Mouse (Mus musculus): Measurements from ENCODE around the gene Clic1.
A peak's percentile ranks its signal among the peaks of the same experiment; 100 is the strongest.
"Not testable (repeated sequence)": the region's sequence is repeated elsewhere in the genome, so short reads cannot be mapped to it uniquely, and the experiment has no call there.

Gene Clic1

DNA sequence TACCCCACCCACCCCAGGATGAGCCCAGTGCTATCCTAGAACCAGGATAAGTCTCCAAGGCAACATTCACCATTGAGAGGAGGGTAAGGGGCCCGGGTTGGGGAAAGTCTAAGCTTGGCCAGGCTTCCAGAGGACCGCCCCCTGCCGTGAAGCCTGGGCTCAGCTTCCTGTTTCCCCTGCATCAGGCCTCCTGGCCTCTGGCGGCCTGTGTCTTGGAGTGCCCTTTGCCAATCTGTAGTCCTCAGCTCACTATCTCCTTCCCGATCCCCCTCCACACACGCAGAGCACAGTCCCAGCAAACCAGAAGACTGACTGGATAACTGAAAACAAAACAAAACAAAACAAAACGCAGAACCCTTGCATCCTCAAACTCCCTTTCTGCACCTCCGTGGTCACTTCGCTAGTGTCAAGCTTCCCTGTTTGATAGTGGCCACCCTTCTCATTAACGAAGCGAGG, at the start of gene Clic1:
Gene Clic1, plus strand, starts transcription at position 406 of the 456 bp plus-strand sequence.
- peak; percentile 98 for DNase-seq

DNA sequence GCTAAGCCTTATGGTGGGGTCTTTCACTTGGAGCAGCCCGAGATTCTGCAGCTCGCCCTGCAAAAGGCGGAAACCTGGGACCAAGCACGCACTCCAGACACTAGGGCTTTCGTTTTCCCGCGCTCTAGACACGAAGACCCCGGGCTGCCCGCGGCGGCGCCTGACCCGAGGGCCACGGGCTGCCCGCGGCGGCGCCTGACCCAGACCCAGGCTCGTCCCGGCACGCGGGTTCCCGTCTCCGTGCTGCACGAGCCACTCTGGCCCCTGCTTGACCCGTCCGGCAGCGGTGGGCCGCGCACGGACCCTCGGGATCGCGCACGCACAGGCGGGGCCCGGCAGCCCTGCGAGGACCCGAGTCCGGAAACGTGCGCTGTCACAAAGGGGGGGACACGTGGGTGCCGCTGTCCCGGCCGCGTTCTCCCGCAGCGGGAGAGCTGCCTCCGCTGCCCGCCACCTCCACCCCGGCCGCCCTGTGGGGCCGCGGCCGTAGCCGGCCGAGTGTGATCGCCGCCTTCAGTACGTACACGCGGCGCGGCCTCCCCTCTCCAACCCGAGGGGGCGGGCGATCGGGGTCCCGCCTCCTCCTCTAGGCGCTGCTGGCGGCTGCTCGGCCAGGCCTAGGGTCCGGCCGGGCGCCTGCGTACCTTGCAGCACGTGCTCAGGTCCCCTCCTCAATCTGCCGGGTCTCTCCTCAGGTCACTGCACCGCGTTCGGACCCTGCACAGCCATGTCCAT, 48.9 kb upstream of the Clic1 start, which contains the start of gene Vars:
Gene Vars, plus strand, starts transcription at position 271 of the 735 bp plus-strand sequence.
- DNase-seq = peak; percentile 99

DNA sequence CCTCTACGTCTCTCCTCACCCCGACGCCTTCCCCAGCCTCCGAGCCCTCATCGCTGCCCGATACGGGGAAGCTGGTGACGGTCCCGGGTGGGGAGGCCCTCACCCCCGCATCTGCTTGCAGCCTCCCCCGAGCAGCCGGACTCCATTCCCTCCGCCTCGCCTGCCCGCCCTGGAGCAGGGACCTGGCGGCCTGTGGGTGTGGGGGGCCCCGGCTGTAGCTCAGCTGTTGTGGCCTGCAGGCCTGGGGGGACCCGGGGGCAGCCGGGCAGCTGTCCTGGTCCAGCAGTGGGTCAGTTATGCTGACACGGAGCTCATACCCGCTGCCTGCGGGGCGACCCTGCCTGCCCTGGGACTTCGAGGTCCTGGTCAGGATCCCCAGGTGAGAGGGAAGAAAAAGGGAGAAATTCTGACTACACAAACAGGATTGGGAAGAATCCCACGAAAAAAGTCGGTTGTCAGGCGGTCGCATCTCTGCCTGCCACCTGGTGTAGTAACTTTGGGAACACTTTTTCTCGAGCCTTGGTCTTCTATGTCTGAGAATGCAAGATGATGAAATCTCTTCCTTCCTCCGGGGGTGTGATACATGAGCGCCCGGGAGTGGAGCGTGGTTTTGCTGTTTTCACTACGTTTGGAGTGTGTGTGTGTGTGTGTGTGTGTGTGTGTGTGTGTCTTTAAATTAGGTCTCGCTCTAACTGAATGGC, 48.2 kb upstream of the Clic1 start:
- DNase-seq = no peak

DNA sequence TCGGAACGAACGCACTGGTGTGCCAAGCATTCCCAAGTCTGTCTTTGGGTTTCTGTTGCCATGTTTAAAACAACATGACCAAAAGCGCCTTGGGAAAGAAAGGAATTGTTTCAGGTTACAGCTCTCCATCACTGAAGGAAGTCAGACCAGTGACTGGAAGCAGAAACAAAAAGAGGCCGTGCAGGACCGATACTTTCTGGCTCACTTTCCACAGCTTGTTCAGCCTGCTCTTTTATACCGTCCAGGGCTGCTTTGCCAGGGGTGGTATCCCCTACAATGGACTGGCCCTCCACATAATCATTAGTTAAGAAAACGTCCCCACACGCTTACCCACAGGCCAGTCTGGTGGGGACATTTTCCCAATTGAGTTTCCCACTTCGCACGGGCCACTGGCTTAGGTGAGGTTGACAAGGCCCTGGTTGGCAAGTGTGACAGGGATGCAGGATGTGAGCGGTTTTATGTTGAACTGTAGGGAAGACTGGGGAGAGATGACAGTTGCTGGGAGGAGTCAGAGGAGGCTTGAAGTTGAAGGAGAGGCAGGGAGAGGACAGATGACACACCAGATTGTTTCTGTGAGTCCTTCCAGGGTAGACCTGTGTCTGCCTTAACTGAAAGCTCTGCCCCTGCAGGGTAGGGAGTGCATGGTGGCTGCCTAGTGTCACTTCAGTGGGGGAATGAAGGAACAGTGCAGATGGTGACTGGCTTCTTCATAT, 47.5 kb upstream of the Clic1 start:
- DNase-seq = peak; percentile 92

DNA sequence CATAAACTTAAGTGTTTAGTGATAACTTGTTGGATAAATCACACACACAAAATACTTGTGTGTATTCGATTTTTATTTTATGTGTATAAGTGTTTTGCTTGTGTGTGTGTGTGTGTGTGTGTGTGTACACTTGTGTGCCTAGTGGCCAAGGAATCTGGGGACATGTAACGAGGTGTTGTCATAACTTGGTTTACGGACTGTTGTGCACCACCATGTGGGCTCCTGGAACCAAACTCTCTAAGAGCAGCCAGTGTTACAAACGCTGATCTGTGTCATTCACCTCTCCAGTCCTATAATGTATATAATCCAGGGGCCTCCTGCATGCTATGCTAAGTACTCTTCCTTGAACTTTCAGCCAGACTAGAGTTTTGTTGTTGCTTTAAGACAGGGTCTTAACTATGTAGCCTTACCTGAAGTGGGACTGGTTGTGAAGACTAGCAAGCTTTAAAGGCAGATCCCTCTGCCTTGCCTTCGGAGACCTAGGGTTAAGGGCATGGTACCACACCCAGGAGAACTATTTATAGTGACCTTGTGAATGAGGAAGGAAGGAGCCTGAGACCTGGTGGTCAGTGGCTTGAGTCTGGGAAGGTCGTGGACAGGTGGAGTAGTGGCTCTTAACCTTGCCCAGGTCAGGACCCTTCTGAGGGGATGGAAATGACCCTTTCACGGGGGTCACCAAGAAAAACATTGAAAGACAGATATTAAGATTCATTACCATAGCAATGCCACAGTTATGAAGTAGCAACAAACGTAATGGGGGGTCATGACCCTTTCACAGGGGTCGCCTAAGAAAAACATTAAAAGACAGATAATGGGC, 46.5 kb upstream of the Clic1 start:
- DNase-seq = peak; percentile 86

DNA sequence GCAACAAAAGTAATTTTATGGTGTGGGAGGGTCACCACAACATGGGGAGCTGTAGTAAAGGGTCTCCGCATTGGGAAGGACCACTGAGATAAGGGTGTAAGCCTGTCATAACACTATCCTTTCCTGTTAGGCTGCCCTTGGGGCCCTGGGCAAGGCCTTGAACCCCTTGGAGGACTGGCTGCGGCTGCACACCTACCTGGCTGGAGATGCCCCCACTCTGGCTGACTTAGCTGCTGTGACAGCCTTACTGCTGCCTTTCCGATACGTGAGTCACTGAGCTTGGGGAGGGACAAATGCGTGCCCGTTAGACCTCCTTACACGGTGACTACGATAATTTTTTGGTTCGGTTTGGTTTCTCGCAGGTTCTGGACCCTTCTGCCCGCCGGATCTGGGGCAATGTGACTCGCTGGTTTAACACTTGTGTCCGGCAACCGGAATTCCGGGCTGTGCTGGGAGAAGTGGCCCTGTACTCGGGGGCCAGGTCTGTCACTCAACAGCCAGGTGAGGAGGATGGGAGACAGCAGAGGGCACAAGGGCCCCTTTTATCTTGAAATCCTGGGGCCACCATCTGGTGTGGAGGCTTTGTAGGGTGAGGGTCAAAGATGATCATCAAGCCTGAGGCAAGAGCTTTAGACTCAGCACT, 45.6 kb upstream of the Clic1 start:
- peak; percentile 85 for DNase-seq

DNA sequence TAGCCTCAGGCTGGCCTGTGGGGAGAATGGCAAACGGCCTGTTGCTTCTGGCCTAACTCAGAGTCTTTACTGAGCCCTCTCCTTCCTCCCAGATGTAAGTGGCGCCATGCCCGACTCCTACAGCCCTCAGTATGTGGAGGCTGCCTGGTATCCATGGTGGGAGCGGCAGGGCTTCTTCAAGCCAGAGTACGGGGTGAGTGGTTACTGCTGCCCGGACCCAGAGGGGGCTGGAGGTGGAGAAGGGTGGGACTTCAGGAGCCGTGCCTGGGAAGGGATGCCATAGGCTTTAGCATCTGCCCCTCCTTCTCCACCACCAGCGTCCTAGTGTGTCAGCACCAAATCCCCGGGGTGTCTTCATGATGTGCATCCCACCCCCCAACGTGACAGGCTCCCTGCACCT, 44.6 kb upstream of the Clic1 start:
- DNase-seq = peak; percentile 90

DNA sequence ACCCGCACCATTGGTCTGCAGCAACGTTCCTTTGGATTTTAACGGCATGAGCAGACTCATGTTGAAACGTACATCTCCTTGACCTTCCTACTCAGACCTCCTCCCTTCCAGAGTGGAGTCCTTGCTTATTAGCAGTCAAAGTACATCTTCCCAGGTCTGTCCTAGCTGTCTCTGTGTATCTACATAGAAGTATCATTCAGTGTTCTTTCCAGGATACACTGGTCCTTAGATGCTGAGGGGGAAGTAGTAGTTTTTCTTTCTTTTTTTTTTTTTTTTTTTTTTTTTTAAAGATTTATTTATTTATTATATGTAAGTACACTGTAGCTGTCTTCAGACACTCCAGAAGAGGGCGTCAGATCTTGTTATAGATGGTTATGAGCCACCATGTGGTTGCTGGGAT, 43.9 kb upstream of the Clic1 start:
- not testable (repeated sequence) for DNase-seq

DNA sequence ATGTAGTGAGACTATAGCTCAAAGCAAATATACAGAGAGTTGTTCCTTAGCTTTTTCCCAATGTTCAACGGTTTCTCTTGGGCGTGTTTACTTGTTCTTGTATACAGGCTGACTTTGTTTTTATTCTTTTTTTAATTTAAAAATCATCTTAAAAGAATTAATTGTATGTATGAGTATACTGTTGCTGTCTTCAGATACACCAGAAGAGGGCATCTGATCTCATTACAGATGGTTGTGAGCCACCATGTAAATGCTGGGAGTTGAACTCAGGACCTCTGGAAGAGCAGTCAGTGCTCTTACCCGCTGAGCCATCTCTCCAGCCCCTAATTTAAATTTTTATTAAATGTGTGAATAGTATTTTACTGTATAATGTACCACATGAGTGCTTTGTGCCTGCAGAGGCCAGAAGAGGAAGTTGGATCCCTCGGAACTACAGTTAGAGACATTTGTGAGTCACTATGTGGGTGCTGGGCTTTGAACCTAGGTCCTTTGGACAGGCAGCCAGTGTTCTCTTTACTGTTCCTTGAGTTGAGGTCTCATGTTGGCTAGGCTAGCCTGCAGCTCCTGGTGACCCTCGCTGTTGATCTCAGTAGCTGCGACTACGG, 42.3 kb upstream of the Clic1 start:
- DNase-seq = no peak

DNA sequence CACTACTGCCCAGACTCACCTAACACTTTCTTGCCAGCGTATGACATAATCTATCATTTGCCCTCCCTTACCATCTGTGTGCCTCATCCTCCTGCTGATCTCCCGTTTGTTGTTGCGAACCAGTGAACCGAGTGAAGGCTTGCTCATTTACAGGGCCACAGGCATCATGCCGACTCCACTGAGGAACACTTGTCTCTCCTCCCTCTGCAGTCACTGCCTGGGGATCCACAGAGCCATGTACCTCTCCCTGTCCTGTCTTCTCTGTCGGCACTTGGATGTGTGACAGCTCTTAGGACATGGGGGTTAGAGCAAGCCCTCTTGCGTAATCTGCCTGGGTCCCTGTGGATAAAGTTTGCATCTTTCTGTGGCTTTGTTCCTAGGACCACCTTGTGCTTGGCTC, 40.2 kb upstream of the Clic1 start:
- DNase-seq = peak; percentile 91

DNA sequence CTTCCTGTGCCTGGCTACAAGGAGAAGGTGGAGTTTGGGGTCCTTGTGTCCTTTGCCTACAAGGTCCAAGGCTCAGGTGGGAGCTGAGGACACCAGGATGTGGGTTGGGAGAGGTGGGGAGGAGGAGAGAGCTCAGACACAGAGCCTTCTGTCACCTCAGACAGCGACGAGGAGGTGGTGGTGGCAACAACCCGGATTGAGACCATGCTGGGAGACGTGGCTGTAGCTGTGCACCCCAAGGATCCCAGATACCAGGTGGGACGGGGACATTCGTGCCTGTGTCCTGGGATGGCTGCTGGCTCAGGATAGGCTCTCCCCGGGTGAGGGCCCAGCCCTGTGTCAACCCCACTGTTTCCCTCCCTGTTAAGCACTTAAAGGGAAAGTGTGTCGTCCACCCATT, 38.3 kb upstream of the Clic1 start:
- DNase-seq = peak; percentile 90

DNA sequence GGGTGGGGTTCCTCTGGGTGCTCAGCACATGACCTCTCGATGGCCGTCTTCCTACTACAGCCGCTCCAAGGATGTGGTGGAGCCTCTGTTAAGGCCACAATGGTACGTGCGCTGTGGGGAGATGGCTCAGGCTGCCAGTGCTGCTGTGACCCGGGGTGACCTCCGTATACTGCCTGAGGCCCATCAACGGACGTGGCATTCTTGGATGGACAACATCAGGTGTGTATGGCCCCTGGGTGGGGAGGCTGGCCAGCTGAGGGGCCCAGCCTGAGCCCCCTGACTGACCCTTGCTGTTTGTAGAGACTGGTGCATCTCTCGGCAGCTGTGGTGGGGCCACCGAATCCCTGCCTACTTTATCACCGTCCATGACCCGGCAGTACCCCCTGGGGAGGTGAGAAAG, 37.3 kb upstream of the Clic1 start:
- peak; percentile 89 for DNase-seq

DNA sequence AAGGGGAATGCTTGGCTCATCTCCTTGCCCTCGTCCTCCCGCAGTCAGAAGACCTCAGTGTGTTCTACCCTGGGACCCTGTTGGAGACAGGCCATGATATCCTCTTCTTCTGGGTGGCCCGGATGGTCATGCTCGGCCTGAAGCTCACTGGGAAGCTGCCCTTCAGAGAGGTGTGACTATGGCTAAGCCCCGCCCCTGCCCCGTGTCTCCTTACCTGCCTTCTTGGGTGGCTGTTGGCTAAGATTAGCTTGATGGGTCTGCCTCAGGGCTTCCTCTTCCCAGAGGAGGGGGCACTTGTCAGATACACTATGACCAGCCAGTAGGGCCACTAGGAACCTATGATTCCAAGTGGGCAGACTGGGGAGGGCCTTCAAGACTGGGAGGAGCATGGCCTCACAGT, 36.5 kb upstream of the Clic1 start:
- DNase-seq = peak; percentile 90

DNA sequence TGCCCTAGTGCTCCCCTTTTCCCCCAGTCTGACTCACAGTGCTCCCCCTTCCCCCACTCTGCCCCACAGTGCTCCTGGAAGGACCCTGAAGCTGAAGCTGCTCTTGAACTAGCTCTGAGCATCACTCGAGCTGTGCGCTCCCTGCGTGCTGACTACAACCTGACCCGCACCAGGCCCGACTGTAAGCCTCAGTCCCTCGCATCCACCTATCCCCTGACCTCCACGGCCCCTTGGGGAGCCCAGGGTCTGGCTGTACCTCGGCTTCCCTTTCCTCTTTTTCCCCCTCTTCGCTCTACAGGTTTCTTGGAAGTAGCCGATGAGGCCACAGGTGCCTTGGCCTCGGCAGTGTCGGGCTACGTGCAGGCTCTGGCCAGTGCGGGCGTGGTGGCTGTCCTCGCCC, 34.5 kb upstream of the Clic1 start:
- peak; percentile 89 for DNase-seq

DNA sequence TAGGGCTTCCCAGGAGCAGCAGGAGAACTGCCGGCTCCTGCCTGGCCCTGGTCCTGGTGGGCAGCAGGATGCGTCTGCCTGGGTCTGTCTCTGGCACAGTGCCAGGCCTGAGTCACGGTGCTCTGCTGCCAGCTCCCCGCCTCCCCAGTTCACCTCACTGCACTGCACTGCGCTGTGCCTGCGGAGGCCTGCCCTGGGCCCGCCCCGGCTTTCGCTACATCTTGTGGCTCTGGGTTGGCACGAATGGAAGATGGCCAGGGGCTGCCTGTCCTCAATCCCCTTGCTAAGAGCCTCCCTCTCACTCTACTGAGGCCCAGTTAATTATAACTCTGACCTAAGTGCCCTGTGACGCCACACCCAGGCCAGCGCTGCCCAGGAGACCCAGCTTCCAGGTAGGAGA, 33.4 kb upstream of the Clic1 start, which contains the start of gene Vwa7:
Gene Vwa7, plus strand, starts transcription at position 204 of the 400 bp plus-strand sequence.
- DNase-seq = peak; percentile 95

DNA sequence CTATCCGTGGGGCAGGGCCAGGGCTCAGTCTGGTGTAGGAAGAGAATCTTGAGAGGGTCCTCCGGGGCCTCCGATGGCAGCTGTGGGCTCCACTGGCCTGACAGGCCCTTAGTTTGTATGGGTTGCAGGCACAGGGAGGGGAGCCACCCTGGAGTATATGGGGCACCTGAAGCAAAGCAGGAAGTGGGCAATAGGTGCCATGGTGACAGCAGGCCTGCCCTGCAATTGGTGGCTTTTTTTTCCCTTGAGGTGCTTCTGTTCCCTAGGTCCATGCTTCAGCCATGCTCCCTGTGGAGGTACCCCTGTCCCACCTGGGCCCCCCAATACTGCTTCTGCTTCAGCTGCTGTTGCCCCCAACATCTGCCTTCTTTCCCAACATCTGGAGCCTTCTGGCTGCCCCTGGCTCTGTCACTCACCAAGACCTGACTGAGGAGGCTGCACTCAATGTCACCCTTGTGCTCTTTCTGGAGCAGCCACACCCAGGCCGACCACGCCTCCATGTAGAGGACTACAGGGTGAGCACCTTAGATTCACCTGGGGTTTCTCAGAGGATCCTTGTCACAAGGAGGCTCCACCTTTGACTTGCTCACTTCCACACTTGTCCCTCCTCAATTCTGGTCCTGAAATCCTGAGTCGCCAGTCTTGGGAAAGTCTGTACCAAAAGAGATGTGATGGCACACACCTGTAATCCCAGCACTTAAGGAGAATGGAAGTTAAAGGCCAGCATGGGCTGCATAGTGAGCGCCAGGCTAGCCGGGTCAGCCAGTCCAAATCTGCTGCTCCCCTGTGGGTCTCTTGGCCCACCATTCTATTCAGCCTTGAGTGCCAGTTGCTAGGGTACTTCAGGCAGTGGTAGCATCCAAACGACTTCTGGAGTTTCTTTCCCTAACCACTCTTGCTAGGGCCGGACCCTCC, 32.7 kb upstream of the Clic1 start:
- peak; percentile 88 for DNase-seq

DNA sequence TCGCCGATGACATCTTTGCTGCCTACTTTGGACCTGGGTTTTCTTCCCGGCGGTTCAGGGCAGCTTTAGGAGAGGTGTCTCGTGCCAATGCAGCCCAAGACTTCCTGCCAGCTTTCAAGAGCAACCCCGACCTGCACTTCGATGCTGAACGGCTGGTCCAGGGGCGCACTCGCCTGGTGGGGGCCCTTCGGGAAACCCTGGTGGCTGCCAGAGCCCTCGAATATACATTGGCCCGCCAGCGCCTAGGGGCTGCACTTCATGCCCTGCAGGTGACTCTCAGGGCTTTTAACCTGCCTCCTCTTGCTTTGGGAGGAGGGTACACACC, 32.1 kb upstream of the Clic1 start:
- peak; percentile 89 for DNase-seq

DNA sequence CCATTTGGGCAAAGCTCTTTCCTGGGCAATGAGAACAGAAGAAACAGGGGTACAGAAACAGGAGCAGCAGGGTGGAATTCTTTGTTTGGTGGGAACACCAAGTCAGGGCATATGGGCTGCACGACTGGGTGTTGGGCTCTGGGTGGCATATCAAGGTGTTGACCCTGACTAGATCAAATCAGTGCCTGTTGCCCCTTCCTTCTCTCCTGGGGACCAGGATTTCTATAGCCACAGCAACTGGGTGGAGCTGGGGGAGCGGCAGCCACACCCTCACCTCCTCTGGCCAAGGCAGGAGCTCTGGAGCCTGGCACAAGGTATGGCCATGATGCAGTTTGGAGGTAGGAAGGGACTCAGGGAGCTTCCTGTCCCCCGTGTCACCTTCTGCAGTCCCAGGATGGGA, 31.6 kb upstream of the Clic1 start:
- DNase-seq = peak; percentile 87

DNA sequence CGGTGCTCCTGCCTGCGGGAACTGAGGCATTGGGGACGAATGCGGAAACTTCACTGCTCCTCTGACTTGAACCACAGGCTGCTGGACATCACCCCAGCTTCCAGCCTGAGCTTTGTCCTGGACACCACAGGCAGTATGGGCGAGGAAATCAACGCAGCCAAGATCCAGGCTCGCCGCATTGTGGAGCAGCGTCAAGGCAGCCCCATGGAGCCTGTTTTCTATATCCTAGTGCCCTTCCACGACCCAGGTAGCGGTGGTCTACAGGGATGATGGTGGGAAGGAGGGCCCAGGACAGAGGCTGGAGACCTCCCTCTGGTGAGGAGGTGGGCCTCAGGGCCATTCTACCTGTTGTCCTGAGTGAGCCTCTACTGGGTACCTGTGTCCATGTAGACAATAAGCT, 29.9 kb upstream of the Clic1 start:
- peak; percentile 92 for DNase-seq

DNA sequence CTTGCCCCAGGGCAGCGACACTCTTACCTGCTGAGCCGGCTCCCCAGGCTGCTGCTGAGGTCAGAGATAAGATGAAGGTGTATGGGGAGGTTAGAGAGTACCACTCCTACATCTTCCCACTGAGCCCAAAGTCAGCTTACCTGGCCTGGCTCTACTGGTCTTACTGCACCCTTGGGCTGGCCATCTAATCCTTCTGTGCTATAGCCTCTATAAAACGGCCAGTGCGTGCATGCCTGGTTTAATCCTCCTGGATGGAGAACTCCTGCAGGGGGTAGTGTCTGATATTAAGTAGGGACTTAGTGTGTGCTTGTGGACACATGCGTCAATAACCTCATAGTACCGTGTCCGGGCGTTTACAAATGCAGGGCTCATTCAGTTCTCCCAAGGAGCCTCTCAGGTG, 29.2 kb upstream of the Clic1 start:
- peak; percentile 91 for DNase-seq
